Mouse (Mus musculus) spleen, adult 18-20 months (tissue): ENCODE data around the gene Ccdc61.
"Not testable (repeated sequence)": the region's sequence is repeated elsewhere in the genome, so short reads cannot be mapped to it uniquely, and the experiment has no call there.

Experiments
- DNase-seq, 2 experiments: peaks; one replicate each; pipeline ENCODE4 v3.0.0; 2022; ENCODE audit warnings: mixed read lengths in 2 of 2

Gene Ccdc61

DNA sequence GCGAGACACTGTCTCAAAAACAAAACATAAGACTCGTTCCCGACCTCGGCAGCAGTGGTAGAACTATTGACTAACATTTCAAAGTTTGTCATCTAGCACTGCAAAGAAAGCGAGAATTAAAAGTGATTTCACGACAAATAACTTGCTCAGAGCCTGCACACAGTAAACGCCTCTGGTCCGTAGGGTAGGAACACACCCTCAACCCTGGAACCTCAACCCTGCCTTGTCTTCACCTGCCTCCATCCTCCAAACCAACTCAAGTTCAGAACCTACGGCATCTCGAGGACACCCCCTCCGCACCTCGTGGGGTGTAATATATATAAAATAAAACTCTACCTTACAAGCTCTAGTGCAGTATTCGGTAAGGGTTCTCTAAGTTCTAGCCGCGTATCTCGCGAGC, 418 bp downstream of the Ccdc61 start:
- DNase-seq, result no peak

DNA sequence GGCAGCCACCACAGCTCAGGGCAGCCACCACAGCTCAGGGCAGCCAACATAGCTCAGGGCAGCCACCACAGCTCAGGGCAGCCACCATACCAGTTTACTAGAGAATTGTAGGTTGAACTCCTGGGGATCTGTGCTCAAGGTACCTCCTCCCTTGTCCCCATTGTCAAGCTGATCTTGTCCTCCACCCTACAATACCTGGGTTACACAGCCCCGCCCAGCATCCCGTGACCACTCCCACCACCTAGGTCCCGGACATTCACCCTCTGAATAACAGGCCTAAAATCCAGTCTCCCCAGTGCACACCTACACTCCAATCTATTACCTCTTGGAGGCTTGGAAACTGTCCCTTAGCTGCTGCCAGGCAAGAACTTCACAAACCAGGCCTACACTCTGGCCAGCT, 5.2 kb downstream of the Ccdc61 start:
- DNase-seq, result no peak

DNA sequence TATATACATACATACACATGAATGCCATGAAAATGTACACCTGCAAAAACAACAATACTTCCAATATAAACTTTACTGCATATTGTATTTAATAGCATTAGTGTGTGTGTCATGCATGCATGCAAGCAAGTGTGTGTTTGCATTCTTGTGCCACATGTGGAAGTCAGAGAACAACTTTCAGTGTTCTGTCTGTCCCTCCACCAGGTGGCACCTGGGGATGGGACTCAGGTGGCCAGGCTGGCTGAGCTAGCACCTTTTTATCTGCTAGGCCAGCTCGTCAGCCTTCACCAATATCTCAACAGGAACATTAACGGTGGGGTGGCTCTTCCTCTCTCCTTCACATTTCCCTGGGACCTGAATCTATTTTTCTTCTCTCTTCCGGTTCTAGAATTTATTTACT, 7.7 kb downstream of the Ccdc61 start:
- DNase-seq, result no peak

DNA sequence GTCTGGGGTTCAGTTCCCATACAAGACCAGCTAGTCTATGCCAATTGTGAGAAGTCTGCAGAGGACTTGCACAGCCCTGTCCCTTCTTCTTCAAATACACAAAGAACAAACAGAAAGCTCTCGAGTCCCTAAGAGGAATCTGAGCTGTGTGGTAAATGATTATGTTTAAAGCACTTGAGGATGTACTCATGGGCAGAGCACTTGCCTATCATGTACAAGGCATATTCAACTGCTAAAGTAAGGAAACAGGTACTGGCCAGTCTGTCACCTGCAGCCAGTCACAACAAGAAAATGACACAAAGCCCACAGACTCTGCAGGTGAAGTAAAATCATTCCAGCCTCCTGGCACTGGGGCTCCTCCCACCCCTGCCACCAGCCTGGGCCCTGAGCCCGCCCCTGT, 9.7 kb downstream of the Ccdc61 start:
- no peak for DNase-seq

DNA sequence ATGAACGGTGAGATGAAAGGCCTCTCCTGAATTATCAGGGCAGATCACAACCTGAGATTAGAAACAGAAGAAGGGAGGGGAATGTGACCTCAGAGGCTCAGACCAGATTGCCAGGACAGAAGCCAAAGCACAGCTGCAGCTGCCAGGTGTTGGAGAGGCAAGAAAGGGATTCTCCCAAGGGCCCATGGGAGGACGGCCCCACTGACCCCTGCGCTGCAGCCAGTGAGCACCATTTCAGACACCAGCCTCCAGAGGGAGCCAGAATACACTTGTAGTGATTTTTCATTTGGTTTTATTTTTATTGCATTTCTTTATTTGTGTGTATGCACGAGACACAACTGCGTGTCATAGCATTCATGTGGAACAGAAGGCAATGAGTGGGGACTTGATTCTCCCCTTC, 13.7 kb downstream of the Ccdc61 start:
- peak in 1 of 2 experiments; percentile 26 for DNase-seq

DNA sequence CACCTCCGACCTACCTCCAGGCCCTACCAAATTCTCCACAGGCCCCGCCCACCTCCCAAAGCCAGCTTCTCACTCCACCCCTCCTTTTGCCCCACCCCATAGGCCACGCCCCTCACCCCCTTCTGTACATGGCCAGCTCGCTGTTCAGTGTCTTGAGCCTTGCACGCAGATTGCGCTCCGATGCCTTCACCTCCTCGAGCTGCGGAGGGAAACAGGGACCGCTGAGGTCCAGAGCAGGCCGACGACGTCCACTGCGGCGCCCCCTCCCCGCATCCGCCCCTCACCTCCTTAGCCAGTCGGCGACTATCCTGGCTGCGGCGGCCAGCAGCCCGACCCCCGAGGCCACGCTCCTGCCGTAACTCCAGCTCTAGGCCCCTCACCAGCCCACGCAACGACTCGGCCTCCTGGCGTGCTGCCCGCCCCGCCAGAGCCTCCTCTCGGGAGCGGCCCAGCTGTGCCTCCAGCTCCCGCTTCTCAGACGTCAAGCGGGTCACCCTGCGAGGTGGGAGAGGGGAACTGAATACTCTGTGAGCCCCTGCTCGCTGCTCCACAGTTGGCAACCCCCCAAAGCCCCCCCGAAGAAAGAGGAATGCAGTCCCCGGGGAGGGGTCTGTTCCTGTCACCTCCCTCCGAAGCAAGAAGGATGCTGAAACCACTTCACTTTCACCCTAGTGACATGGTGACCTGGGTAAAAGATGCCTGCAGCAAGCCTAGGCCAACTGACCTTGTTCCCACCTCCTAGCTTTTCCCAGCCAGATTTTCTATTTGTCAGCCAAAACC, 16.4 kb downstream of the Ccdc61 start:
- DNase-seq, result peak in 1 of 2 experiments; percentile 50

DNA sequence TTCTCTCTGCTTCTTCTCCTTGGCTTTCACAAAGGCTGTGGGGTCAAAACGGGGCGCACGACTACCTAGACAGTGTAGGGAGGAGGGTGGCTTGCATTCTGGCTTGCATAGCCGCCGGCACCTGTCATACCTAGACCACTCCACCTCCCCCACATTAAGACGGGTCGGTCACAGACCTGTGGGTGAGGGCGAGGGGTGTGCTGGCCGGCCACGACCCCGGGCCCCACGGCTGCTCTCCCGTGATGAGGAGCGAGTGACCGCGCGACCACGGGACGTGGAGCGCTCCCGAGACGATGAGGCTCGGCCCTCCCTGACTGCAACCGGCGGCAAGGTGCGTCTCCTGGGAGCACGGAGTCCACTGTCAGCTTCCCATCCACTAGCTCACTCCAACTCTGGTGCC, 17.2 kb downstream of the Ccdc61 start:
- no peak for DNase-seq

DNA sequence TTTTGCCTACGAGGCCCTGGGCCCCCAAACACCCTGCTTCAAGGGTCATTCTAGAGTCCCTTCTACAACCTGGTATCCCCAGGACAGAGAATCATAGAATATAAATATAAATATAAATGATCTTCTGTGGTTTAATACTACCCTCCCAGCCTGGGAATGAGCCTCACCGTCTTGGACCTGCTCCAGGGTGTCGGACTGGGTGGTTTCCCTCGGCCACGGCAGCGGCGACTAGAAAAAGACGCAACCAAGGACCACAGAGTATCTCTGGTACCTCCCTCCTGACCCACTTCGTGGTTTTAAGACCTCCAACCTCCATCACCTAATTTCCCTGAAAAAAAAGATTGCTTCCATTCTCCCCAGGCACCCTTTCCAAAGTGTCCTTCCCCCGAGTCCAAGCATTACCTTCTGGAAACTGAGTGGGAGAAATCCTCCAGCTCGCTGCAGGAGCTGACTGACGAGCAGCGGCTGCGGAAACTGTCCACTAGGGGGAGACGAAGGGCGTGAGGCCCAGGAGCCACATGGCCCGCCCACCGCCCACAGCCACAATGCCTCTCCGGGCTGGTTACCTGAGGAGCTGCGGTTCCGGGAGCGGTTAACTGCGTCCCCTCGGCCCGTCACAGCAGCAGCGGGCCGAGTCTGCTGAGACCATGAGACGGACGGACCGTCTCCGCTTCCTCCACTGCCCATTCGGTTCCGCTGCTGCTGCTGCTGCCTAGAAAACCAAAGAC, 18.2 kb downstream of the Ccdc61 start:
- DNase-seq, result peak; percentile 66 to 82

DNA sequence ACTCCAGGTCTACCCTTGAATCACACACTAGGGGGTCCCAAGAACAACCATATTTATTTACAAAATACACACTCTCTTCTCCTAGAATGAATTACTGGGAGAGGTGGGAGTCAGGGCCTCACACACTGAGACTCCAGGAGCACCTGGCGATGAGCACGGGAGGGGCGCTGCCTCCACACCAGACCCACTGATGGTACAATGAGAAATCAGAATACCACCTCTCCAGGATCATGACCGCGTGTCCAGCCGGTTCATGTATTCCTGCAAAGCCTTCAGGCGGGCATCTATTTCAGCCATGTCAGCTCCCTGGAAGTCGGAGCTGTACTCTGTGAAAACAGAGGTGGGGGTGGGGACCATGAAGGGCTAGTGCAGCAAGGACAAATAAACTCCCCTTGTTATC, 19.4 kb downstream of the Ccdc61 start:
- no peak for DNase-seq

DNA sequence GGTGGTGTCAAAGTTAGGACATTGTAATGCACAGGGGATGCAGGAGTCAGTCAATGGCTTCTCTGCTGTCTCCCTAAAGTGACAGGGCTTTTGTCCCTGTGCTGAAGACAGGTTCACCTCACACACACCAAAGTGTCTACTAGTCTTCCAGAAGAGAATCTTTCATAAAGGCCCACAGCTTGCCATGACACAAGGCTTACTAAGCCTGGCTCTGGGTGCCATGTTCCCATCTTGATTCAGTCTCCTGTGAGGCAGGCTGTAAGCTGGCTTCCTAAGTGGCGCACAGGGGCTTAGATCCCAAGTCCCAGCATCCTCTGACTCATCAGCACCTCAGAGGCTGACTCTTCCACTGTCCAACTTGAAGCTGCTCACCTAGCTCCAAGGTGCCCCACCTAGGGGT, 23.3 kb downstream of the Ccdc61 start:
- DNase-seq, result no peak

DNA sequence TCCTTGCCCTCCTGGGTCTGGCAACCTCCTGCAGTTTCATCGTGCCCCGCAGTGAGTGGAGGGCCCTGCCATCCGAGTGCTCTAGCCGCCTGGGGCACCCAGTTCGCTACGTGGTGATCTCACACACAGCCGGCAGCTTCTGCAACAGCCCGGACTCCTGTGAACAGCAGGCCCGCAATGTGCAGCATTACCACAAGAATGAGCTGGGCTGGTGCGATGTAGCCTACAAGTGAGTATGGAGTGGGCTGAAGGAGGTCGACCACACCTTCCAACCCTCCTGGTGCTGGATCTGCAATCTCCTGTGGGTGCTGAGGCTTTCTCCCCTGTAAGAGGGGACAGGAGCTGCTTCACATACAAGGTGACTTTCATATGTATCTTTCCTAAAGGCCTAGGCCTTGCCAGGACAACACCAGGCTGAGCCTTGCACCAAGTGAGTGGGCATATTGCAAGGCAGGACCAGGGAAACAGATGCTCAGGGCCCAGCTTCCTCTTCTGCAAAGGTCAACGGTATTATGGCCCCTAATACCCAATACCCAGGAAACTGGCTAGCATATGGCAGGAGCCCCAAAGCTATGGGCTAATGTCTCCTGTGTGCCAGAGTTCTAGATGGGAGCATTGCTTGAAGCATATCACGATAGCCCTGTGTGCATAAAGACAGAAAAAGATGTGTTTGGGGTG, 25.3 kb downstream of the Ccdc61 start:
- DNase-seq, result no peak

DNA sequence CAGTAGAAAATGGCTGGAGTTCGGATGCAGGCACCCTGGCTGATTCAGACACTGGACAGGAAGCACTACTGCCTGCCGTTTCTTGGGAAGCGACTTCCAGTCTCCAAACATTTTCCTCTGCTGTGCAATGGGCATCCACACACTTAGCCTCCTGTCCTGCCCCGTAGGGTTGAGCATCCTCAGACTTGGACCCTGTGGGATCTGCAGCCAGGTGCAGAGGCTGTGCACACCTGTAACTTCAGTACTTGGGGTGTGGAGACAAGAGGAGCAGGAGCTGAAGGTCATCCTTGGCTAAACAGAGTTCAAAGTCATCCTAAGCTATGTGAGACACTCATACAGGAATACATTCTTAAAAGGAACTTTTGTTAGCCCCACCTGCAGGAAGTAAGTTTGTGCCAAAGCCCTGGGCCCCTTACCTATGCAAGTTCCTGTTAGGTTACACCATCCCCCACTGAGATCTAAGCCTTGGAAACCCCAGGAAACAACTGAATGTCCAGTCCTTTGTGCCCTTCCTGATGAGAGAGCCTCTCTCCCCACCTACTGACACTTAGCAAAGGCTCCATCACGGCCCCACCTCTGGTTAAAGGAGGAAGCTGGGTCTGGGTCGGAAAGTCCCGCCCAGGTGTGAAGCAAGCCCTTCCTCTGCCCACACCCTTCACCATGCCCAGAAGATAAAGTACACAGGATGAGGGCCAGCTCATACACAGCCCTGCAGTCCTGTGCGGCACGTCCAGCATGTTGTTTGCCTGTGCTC, 26.0 kb downstream of the Ccdc61 start:
- peak; percentile 38 to 47 for DNase-seq

DNA sequence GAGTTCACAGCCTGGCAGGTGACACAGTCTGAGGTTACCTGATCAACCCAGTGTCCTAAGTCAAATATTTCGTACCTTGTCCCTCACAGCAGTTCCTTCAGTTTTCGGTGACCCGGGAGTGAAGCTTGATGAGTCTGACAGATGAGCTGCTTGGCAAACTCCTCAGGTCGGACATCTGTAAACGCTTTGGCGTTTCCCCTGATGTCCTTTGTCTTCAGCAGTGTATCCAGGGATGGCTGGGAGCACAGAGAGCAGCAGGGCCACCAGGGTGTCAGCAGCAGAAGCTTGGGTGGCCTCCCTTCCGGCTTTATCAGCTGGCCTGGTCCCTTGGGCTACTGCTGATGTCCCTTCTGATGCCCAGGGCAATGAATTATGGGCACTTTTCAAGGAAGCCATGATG, 31.5 kb downstream of the Ccdc61 start:
- no peak for DNase-seq

DNA sequence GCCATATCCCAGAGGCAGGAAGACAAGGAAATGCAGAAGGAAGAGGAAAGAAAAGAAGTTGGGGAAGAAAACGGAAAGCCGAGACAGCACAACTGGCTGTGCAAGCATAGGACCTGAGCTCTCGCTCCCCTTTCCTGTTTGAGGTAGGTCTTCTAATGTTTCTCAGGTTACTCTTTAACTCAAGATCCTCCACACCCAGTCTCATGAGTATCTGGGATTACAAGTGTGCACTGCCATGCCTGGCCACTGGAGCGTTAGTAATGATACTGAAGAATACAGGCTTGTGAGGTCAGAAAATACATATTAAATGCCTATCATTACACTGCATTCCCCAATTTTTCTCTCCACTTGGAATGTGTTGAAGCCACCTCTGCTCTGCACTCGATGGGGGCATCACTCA, 34.8 kb downstream of the Ccdc61 start:
- DNase-seq, result no peak

DNA sequence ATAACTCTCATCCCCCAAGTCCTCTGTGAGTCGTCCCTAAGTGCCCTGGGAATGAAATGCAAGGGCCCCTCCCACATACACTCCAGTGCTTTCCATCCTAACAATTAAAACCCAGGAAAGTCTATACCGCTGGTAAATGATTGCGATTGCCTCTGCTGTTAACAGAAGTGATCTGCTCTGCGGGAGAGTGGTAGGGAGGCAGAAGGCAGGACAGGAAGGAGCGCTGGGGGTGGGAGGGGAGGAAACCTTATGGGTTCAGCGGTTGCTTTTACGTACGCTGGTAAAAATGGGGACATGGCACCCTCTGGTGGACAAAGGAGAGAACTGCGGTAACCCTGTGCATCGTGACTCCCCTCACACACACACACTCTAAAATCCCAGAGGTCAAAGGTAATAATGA, 37.0 kb downstream of the Ccdc61 start:
- DNase-seq, result peak; percentile 49 to 67

DNA sequence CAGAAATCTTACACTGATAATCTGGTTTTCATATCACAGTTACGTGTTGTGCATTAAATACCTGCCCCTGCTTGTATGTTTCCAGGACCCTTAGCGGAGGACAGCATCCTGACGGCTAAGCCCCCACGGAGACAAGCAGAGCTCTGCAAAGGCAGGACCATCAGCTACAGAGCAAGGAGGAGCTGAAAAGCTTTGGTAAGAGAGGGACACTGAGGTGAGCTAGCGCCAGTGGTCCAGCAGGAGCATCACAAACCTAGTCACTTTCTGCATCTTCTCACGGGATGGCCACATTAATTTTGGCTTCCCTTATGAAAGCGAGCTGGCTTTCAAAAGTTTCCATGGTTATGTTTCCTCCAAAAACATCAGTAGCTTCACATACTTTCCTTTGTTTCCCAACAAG, 37.4 kb downstream of the Ccdc61 start:
- DNase-seq, result no peak

DNA sequence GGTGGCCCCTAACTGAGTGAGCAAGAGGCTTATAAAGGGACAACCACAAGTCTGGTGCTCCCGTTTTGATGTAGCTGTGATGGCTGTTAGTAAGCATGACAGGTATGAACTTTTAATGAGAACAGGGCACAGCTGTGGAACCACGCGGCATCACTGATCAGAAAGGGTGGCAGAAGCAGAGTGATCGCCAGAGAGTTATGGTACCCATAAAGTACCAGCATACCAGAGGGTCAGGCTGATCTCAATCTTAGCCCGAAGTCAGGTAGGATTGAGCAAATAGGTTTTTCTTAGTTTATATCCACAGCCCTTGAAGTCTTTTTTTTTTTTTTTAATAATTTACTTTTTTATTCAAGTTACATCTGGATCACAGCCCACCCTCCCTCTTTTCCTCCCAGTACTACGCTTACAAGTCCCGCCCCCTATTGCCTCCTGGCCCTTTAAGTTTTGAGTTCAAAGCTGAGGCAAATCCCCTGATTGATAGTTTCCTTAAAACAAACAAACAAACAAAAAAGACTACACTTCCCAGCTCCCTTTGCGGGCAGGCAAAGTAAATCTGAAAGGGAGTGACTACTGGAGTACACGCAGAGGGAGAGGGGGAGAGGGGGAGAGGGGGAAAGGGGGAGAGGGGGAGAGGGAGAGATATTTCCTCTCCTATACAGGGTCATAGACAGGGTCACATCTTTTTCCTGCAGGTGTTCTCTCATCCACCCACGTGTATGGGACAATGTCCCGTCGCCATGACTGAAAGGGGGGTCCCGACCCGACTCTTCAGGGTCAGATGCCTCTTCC, 38.0 kb downstream of the Ccdc61 start:
- no peak for DNase-seq

DNA sequence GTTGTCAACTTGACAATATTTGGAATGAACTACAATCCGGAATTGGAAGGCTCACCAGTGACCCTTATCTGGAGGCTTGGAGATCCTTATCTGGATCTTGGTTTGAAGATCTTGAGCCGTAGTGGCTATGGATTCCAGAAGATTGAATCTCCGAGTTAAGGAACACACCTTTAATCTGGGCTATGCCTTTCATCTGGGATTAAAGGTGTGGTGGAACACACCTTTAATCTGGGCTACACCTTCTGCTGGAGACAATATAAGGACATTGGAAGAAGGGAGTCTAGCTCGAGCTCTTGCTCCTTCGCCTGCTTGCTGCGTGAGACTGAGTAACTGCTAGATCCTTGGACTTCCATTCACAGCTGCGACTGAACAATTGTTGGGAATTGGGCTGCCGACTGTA, 39.2 kb downstream of the Ccdc61 start, which contains the start of gene Pglyrp1:
TSS of gene Pglyrp1 (plus strand) at position 301 of the 400 bp plus-strand sequence.
- not testable (repeated sequence) for DNase-seq

DNA sequence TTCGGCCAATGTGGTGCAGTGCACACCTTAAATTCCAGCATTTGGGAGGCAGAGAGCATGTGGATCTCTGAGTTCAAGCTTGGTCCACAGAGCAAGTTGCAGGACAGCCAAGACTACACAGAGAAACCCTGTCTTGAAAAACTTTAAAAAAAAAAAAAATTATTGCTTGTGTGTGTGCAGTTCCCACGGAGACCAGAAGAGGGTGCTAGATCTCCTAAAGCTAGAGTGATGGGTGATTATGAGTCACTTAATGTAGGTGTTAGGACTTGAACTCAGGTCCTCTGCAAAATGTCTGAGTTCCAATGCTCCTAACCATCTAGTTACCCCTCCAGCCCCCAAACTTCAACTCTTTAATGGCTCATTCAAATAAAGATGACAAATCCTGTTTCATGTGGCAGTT, 41.7 kb downstream of the Ccdc61 start:
- DNase-seq, result no peak

DNA sequence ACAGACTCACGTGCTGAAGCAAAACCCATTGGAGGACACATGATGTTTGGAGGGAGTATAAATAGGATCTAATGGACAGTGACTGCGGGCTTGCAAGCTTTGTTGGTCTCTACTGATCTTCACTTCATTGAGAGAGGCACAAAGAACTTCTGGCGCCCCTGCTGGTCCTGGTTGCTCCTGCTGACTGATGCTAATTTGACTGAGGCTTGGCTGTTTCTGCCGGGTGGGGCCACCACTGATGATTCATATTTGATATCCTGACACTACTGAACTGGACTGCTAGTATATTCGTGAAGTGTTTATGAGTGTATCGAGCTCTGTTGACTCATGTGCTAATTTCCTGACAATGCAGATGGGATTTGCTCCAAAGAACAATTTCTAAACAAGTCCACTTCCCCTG, 47.4 kb downstream of the Ccdc61 start:
- no peak for DNase-seq

DNA sequence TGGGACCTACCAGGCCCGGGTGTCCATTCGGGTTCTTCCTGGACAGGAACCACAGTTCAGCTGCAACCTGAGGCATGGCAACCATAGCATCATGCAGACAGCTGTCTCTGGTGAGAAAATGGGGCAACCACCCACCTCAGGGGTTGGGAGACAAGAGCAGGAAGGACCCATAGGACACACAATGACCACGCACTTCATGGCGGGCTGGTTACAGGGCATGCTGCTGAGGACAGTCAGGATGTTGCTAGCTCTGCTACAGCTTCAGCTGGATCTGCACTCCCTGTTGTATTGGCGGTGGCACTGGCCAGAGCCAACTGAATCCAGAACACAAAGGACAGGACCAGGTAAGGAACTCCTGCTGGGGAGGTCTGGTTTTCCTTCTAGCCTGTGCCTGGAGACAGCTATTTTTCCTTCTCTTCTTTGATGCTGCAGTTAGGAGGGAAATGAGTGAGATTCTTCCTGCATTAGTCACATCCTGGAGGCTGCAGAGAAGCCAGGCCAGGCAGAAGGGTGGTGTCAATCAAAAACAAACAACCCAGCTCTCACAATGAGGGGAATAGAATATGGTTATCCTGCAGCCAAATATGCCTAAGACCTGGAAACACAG, 51.8 kb downstream of the Ccdc61 start:
- no peak for DNase-seq

DNA sequence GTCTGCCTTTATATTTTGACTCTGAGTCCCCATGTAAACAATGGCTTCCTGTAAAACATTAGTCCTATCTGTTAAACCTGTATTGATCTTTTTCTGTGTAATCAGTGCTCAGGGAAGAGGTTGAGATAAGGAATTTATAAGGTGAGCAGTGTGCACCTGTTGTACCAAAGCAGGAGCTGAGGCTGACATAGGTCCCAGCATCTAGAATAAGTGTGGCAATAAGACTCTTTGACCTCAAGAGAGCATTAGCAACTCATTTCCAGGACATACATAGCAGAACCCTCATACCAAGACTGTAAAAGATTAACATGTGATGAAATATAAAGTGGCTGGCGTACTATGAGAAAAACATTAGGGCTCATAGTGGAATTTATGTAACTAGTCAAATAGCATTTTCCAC, 61.8 kb downstream of the Ccdc61 start:
- no peak for DNase-seq
